Mouse (Mus musculus) urinary bladder, postnatal 36 days (tissue): Measurements from ENCODE around the gene Fat3.

ENCODE experiments used
- DNase-seq, 2 experiments: peaks; one replicate each; pipeline ENCODE4 v3.0.0; 2022; ENCODE audit warnings: low spot score in 2 of 2, mixed read lengths in 1 of 2

Gene Fat3

GRCm38 (mm10) chr9:16310855-16311848, 189.9 kb downstream of the Fat3 start:
- no peak for DNase-seq

DNA sequence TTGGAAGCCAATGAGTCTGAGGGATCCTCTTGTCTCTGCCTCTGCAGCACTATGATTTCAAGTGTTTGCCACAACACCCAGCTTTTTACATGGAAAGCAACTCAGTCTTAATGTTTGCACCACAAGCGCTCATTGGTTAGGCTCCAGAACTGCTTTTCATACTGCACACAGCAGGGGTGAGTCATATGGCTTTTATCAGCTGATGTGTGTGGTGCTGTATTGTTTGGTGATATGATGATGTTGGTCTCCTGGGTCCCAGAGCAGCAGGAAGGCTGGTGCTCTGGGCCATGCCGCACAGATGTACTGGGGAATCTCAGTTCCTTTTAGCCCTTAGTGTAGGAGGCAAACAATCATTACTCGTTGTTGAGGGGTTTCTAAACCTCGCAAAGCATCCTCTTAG, 190.8 kb downstream of the Fat3 start:
- DNase-seq: no peak

DNA sequence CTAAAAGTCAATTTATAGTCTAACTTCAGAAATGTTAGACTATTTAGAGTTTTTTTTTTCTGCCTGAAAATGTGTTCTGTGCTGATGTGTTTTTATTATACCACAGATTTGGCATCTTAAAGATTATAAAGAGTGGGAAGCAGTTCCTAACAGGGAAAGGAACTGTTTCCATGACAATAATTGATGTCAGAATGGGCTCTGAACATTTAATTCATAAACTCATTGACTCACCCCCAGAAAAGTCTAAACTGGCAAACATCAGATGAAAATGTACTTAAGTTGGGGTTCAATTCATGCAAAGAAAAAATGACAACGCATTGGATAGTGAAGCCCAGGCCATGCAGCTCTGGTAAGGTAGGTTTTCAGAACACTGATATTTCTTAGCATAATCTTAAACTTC, 193.3 kb downstream of the Fat3 start:
- DNase-seq: no peak

- DNase-seq: no peak
Observed at GRCm38 (mm10) chr9:16306222-16306621, 194.9 kb downstream of the Fat3 start.

DNA sequence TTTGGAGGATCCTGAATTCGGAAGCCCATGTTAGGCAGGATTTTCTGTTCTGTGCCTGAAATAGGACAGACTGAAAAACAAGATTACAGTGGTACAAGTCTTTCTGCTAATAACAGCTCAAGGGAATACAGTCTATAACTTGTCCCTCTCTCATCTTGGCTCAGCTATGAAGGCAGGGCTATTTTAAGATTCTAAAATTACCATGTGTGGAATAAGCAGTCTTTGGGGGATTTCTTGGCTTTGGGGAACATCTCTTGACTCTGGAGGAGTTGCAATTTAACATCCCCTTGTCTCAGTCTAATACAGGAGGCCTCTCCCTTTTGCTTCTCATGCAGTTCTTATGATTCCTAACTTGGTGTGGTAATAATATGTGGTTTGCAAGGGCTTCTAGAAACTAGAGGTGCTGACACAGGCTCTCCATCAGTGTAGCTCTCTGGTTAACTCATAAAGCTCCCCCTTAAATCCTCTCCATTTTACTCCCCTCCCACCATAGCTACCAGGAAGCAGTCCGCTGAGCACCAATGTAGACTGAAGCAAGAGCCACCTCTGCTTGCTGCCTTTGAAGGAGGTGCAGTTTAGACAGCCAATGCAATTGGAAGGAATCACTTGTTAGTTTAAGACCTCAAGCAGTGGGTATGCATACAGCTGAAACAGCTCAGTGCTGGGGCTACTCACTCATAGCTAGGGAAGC, 195.5 kb downstream of the Fat3 start:
- no peak for DNase-seq

GRCm38 (mm10) chr9:16304949-16305348, 196.1 kb downstream of the Fat3 start:
- no peak for DNase-seq

- no peak for DNase-seq
Observed at GRCm38 (mm10) chr9:16302484-16302883, 198.6 kb downstream of the Fat3 start.

GRCm38 (mm10) chr9:16297935-16298334, 203.2 kb downstream of the Fat3 start:
- no peak for DNase-seq

GRCm38 (mm10) chr9:16293928-16294806, 206.9 kb downstream of the Fat3 start:
- DNase-seq: no peak

- DNase-seq: no peak
Observed at GRCm38 (mm10) chr9:16292492-16292891, 208.6 kb downstream of the Fat3 start.

- no peak for DNase-seq
Observed at GRCm38 (mm10) chr9:16290911-16291310, 210.2 kb downstream of the Fat3 start.

DNA sequence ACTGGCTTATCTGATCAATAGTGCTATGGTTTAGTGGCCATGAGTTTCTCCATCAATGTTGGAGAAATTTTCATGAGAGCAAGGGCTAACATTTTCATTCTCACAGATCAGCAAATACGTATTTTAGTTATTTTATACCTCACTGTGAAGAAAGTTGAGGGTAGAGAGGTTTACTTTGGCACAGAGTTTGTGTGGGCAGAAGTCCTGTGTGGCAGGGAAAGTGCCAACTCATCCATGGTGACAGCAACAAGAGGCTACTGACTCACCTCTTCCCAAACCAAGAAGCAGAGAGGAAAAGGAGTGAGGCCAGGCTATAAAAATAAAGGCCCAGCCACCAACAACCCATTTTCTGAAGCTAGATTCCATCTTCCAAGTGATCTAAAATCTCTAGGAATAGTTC, 218.1 kb downstream of the Fat3 start:
- DNase-seq: no peak

DNA sequence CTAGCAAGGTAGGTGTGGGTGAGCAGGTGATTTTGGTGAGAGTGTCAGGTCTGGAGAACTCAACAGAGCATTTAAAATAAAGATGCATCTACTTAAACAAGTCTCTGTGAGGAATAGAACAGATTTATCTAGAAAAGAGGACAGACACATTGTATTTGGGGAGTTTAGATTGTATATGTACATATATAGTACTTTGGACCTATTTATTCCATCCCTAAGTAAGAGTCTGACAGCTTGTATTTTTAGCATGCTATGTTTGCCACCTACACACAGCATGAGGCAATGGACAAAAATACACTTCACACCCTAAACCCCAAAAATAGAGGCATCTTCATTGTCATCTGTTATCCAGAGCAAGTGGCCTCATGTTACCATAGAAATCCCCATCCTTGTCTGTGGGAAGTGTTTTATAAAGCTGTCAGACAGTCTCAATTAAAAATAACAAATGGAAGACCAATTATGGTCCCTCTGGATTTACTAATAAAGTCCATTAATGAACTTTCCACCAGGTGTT, 218.7 kb downstream of the Fat3 start:
- no peak for DNase-seq

DNA sequence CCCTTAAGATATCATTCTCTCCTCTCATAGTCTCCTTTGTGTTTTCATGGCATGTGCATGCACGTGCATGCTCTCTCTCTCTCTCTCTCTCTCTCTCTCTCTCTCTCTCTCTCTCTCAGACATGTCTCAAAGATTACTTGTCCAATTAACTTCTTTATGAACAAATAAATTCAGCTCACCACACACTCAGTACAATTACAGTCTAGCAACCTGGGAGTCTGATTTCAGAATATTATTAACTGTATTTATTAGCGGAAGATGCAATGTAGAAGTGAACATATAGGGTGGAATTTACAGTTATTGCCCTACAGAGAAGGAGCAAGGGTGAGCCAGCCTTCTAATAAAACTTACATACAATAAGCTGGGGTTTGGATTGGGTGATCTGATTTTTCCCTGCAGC, 225.5 kb downstream of the Fat3 start:
- no peak for DNase-seq

DNA sequence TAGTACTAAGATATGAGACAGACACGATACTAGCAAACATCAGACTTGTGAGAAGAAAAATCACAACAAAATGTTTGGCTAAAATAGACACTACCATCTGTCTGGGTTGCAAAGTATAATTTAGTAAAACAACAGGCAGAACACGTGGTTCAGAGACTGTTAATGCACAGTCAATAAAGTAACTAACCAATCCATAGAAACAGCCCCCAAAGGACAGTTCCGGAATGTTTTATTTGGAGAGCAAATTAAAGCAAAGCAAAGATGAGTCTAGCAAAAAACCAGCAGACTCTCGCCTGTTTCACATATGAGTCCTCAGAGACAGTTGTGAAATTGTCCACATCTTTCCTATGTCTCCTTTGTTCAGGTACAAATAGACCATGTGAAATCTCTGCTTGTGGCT, 227.0 kb downstream of the Fat3 start:
- DNase-seq: no peak

- no peak for DNase-seq
Observed at GRCm38 (mm10) chr9:16272810-16273209, 228.3 kb downstream of the Fat3 start.

DNA sequence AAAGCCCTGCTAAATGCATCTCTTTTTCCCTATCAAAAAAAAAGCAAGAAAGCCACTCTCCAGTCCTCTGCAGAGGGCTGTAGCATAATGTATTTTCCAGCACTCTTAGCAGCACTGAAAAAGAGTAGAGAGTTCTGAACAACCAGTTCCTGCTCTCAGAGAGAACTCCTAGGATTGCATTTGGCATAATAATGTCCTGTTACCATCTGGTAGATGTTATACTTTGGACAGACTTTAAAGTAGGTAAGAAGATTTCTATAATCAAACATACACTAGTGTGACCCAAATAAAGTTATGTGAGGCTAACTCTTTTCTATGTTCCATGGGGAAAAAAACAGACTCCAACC, 230.3 kb downstream of the Fat3 start:
- no peak for DNase-seq

DNA sequence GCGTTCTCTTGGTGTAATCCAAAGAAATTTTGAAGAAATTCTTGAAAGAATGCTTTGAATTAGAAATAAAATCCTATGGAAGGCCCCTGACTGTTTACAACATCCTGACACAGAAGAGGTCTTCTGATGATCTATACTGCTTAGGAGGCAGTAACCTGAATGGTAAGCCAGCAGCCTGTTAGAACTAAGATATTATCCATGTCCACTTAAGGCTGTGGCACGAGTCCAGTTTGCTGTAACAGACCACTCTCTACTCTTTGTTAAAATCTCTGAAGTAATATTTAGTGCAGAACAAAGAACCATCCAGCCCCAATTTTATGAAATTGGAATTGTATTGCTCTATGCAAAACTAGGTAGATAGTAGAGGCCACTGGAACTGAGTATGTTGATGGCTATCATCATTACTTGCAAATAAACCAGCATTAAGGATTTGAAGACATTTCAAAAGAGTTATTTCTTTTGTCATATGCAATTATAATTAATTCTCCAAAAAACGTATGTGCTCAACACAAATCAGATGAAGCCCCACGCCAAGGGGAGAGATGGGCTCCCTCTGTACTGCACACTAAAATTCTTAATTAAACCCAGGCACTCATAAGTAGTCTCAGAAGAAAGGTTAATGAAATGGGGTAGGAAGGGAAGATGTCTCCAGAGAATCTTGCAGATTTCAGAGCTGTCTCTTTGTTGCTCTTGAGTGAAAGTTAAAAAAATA, 230.9 kb downstream of the Fat3 start:
- no peak for DNase-seq

DNA sequence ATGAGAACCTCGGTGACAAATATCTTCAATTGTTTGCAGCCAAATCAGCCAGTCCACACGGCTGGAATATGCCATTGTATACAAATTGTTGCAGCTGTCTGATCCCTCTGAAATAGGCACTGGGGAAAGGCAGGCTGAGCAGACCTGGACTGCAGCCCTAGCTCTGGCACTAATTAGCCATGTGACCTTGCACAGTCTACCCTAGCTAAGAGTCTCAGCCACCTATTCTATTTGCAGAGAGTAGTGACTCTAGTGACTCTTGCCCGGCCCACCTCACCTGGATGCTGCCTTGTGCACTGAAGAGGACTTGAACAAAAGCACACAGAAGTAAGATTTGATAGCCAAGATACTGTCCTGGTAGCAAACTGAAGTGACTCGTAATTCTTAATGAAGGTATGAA, 235.6 kb downstream of the Fat3 start:
- DNase-seq: no peak

- DNase-seq: no peak
Observed at GRCm38 (mm10) chr9:16257241-16257840, 243.7 kb downstream of the Fat3 start.
